Mouse (Mus musculus) testis, postnatal 14 days (tissue): ENCODE data around the gene Dpyd.
A peak's percentile ranks its signal among the peaks of the same experiment; 100 is the strongest.

Experiments
- DNase-seq: peaks from one replicate; pipeline ENCODE4 v3.0.0; 2021; ENCODE audit warnings: low spot score

Gene Dpyd

DNA sequence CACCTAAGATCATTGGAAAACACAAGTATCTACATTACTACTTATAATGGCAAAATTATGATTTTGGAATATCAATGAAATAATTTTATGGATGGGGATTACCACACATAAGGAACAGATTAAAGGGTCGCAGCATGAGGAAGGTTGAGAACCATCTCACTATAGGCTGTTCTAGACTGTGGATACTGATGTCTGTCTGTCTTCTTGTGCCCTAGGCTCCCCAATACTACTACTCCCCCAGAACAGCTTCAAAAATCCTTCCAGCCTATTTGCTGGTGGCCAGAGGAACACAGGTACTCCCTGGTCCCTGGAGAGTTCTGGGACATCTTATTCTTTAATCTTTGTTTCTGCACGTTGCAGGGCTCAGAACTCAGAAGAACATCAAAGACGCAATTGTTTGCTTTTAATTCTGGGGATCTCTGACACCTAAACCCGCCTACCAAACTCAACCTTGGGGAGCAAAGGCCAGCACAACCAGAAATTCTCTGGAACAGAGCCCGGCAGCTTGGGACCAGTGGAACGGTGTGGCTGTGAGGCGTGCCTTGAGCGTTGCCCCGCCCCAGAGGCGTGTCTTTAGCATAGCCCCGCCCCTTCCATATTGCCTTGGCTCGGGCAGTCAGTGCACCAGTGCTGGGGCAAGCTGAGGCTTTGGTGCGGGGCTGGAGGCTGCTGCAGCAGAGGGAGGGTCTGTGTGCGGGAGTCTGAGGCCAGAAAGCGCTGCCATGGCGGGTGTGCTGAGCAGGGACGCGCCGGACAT lies at the start of gene Dpyd:
Gene Dpyd, plus strand, starts transcription at position 576 of the 757 bp plus-strand sequence.
- peak; percentile 85 for DNase-seq

DNA sequence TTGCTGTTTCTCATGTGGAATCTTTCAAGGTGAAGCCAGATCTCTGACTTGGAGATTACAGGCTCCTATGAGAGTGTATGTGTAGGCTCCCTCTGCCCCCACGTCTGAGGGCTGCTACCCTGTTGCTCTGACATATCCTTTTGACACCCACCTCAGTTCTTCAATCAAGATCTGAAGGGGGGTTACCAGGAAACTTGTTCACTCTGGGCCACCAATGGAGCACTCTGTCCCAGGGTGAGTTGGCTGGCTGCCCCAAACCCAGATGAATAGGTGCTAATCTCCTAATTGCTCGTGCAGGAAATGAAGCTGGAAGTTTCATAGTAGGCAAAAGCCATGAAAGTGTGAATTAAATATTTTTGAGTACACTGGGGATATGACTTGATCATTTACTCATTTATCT lies 24.3 kb upstream of the Dpyd start:
- DNase-seq, result no peak

DNA sequence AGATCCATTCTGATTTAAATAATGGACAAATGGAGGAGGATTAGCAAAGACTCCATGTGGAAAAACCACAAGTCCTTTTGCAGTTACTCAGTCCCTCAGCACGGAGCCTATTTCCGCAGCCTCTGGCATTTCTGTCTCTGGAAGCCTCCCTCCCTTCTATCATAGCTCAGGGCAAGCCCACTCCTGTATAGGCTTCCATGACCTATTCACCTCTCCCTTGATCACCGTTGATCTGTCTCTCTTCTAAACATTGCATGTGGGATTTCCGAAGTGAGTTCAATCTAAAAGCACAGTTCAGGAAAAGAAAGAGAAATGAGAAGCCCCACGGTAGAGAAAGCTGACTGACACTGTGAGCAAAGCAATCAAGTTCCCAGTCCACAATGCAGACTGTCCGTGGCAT lies 20.2 kb upstream of the Dpyd start:
- no peak for DNase-seq

DNA sequence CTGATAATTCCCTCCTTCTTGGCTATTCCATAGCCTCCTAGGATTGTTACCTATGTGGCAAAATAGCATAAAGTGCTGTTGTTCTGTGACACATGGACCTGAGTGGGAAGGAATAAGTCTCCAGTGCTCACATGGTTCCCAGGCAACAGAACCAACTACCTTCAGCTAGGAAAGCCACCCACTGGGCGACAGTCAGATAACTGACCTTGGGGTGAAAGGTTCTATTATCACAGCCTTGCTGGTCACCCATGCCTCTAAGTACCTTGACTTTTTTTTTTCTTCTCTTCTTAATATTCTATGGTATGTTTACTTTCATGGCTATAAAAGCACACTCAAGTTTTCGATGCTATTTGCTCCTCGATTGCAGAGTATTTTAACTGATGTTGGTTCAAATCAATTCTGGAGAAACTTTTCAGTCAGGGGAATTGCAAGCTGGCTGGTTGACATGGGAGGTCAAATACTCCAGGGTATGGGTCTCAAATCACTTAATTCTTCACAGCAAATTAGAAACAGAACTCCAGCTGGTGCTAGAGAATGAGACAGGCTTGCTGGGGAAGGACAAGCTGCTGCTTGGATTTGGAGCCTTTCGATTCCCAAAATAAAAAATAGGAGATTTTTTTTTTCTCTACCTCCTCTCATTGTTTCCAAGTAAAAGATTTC lies 14.2 kb upstream of the Dpyd start:
- DNase-seq, result no peak

DNA sequence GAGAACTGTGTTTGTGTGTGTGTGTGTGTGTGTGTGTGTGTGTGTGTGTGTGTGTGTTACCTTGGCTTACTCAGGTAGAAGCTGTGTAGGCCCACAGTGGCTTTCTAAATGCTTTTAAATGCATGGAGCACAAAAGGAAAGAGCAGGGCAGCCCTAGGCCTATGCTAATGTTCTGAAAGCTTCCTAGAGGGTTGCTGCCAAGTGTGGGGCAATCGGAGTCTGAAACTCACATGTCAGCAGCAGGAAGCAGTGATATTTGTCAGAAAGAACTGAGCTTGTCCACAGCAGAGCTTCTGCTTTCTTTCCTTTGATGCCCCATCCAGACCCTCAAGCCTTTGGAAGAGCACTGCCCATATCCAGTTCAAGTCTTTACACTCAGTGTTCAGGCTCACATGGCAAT lies 4.3 kb upstream of the Dpyd start:
- DNase-seq, result no peak

DNA sequence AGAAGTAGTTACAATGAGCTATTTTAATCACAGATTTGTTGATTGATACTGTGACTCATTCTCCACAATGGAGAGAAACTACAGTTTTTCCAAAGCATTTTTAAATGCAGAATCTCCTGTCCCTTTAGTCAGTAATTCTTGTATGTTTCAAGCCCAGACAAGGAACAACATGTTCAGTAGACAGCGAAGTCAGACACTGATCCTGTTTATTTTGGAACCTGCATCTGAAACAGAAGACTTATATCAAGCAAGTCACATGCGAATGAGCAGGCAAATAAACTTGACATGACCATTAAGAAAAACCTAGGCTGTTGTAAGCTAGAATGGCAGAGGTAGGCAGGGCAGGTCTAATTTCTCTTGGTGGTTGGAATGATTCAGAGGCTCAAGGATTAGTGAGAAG lies 2.0 kb upstream of the Dpyd start:
- no peak for DNase-seq

DNA sequence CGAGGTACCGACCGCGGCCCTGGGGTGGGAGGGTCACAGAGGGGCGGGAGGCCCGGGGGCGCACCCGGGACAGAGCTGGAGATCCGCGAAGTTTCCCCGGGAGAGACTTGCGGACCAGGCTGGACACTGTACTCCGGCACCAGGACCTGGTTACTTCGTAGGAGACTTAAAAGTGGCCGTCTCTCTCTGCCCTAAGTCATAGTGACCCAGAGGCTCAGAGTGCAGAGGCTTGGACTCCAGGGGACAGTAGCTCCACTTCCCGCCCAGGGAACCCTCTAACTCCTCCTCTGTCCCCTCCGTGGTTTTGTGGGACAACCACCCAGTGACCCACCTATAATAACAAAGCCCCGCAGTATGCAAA lies 362 bp downstream of the Dpyd start:
- no peak for DNase-seq

DNA sequence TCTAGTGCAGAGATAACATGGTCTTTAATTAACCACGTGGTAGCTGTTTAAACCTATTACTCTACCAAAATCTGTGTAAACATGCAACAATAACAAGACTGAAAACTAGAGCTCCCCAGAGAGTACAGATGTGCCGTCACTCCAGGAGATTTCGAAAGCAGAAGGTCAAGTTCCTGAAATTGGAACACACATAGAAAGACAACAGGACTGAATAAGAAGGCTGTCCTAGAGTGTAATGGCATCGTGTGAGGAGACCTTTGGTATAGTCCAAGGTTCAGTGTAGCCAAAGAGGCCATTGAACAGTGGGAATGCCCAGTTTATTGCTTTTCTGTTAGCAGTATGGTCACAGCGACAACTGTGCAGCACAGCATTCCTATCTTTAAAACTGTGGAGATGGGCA lies 4.8 kb downstream of the Dpyd start:
- no peak for DNase-seq

DNA sequence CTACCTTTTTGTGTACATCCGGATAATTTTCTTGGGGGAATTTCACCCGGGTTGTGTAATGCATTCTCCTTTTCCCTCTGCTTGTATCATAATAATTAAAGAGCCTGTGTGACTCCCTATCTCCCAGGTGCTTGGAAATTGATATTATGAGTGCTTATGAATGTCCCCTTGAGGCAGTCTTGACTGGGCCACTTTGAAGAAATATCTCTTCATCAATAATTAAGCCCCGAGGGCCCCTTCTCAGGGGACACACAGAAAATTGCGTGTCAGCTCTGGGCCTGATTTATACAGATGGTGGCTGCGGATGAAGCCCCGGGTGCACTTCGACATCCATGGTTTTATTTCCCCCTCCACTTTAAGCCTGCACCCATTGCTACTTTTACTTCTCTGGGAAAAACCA lies 8.3 kb downstream of the Dpyd start:
- DNase-seq, result no peak

DNA sequence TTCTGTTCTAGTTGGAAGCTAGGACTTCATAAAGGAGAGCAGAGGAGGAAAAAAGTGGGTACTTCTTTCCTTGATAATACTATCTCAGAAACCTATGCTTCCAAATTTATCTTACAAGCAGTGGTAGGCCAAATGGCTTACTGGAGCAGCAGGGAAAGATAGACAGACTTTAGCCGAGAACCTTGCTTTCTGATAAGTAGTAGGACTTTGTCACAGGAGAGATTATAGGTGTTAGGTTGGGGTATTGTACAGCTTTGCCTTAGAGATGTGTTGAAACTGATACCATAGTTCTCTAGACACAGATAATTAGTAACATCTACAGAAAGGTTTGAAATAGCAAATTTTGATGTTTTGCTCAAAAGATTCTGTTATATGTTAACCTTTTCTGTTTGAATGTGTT lies 28.6 kb downstream of the Dpyd start:
- DNase-seq, result no peak

DNA sequence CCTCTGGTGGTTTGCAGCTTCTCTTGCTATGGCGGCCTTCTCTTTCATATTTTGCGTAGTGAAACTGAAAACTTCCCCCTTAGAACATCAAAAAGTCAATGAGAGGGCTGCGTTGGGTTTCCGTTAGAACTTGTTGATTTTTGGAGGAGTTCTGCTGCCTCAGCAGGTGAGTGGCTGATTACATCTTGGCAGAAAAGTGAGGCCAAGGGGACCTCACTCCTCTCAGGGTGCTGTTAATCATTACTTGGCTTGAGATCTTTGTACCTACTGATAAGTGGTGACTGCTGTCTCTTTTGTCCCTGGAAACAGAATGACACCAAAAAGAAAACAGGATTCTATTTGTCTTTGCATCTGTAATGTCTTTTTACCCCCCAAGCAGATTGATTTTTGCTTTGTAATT lies 32.9 kb downstream of the Dpyd start:
- no peak for DNase-seq

DNA sequence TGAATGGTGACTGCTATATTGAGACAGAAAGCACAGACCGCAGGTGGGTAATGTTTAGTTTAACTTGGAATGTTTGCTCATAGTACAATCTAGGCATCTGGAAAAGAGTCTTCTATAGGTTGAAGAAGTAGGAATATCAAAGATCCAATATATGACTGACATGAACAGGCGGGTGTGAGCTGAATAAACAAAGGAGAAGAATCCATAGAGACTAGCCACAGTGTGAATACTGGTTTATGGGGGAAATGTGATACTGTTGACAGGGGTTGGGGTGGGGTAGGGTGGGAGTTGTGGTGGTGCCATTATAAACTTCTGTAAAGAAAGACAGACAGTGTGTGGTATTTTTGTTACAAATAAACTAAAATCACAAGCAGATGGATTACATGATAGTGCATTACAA lies 33.8 kb downstream of the Dpyd start:
- no peak for DNase-seq

DNA sequence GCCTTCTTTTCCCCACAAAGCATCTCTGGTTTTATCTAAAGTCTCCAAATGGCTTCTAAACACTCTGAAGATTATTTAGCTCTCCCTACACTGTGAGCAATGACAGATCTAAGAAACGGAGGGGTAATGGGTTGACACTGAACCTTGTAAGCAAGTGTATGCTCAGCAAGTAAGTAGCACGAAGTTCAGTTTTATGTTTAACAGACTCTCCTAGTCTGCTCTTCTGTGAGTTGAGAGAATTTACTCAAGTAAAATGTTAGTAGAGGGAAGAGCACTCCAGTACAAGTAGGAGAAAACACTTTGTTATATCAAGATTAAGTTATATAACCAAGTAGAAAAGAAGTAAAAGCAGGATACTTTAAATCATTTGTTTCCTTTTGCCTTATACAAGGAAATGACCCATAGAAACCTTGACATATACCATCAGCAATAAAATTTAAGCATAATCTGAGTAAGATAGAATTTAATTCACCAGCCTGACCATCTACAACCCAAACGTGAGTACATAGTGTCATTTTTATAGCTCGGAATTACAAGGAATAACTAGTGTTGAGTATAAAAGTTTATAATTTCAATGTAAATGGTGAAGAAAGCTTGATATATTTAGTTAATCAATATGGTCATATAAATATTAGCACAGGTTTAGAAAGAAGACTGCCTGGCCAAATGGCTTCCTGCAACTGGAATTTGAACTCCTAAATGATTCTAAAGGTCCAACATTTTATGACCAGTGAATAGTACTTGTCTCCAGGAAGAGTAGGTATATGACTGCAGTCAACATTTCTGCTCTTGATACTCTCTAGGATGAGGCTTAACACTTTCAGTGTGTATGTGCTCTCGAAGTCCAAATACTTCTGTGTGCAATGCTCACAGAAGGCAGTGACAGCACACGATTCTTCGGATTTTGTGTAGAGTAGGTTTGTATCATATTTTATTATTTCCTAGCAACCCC lies 40.0 kb downstream of the Dpyd start:
- DNase-seq, result no peak

DNA sequence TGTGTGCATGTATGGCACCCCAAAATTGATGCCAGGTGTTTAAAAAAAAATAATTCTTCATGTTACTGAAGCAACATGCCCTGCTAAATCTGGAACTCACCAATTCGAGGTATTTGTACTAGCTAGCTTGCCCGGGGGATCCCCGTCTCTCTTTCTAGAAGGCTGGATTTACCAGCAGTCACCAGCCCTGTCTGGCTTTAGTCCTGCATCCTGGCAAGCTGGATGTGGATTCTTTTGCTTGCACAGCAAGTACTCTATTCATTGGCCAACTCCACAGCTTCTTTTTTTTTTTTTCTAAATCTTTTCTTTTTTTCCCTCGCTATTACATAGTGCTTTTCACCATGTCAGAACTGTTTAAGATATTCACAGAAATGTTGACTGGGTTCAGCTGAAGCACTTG lies 46.8 kb downstream of the Dpyd start:
- DNase-seq, result no peak

DNA sequence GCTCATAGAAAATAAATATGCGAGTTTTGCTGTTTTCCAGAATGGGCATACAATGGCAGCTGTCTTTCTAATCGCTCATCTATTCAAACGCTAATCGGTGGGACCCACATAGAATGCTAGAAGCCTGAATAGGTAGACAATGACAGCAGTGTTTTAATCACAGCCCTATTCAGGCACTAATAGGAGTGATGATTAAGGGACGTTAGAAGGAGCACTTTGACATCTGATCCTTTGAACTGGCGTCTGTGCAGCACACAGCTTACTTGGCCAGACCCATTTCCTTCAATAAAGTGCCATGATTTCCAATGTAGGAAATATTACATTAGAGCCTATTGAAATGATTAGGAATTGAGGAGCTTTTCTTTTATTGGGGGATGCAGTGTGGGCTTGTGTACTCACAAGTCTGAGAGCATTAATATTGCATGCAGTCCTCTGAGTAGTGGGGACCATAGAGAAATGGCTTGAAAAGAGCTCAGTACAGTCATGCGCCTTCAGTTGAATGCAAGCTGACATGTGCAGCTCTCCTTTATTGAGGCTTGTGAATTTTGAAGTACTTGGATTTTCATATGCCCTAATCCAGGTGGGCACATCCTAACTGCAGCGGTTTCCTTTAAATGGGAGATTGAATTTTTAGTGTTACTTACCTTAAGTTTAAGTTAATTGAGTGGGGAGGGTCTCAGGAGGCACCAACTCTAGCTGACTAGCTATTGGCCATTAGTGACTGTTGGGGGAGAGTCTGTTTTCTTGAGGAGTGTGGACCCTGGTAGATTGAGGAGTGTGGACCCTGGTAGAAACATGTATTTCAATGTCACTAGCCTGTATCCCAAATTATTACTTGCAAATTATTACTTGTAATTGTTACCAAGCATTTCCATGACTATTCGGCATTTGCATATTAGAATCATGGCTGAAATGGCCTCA lies 64.8 kb downstream of the Dpyd start:
- DNase-seq, result no peak

DNA sequence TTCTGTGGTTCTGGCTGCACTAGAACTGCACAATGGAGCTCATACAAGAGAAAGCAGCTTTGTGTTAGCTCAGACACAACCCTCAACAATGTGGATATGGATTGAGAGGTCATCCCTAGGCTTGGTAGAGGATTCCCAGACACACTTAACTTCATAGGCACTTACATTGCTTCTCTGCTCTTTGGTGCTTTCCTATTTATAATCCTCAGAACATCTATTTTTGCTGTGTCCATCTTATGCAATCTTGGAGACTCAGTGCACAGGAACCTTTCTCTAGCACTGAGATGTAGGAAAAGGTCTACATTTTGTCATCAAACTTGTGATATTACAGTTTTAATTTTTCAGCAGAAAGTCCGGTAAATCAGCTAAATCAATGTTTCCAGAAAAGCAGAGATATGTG lies 67.8 kb downstream of the Dpyd start:
- DNase-seq, result no peak

DNA sequence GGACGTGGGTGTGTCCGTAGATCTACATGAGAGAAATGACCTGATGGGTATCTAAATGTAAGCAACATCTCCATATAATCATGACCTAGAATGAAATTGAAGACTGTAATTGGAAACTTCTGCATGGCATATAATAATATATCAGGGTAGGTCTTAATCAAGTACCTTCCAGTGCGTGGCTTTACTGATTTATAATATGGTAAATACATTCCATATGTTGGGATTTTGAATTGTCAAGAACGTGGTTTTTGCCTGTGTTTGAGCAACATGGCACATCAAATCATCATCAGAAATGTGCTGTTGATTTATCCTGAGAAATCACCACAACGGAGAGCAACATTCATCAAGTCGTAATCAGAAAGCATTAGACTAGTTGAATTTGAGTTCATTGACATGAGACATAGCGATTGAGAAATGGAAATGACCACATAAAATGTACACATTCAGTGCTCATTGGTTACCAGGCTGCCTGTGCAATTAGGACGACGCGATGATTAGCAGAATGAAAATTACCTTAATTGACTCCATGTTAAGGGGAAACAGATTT lies 84.2 kb downstream of the Dpyd start:
- DNase-seq, result no peak

DNA sequence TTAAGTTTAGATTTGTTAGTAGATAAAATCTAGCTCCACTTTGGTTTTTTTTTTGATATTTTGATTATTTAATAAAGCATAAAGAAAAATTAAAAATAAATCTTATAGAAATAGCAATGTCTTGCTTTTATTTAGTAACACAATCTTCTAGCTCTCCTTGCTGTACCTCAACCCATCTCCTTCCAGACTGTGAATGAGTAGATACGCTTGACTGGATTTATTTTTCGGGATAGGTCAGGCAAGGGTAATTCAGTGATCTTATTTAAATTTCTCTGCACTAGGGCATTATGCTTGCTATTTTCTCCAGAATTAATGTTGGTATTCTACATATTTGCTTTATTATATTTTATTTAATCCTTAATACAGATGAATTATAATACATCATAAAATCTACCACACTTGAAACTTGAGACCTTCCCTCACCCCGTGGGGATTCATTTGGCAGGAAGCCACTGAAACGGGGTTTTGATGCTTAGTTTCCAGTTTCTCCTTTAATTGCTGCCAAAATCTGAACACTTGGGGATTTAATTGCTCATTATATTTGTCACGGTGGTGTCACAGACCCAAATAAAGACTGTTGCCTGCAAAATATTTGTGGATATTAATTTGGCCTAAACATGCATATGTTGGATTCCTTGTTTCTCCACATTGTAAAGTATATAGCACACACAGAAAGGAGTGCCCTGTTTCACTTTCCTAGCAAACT lies 102.2 kb downstream of the Dpyd start:
- DNase-seq, result no peak

DNA sequence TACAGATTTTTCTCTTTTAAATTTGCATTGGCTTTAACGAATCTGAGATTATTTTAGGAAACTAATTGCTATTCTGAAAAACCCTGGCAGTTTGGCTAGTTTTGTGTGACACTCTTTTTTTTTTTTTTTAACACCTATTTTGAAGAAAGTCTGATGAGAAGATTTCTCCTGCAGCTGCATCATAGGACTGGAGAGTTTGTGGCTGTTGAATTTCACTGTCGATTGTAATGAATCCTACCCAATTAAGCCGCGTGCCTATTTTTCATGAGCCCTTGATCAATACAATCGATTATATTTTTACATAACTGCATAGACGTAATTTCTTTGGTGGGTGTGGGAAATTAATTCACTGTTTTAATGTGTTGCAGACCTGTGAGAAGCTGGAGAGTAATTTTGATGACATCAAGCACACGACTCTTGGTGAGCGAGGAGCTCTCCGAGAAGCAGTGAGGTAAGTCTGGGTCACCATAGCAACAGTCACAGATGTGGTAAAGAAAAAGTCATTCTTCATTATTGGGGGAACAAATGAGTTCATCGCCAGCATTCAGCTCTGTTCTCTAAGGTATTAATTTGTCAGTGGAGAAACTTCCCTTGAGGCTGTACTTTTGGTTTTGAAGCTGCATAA lies 112.3 kb downstream of the Dpyd start:
- no peak for DNase-seq

DNA sequence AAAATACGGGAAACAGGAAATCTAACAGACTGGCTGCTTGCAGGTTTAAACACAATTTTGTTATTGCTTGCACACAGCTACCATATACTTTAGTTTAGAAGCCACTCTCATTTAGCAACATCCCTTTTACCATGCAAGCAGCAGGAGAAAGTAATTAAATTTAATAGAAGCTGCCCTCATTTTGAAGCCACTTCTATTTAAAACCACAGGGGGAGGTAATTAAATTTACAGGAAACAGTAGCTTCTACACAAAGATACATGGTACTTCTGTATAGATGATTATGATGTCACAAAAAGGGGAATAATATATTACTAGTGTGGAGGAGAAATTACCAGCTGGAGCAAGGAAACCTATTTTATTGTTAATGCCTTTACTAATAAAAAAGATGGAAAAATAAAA lies 113.5 kb downstream of the Dpyd start:
- no peak for DNase-seq
